Mouse (Mus musculus) testis, adult 2 months (tissue): ENCODE results near the gene Clptm1.

Source experiments
- CTCF ChIP-seq: fragments of 200-500 bp; IDR thresholded peaks from 2 replicates; pipeline ENCODE4 v1.5.1; 2012; ENCODE audit warnings: low read depth, mild to moderate bottlenecking, inconsistent platforms, low read length, moderate library complexity; ENCODE audit not compliant: control insufficient read depth, insufficient read depth, insufficient replicate concordance
- POLR2A ChIP-seq: fragments of 200-500 bp; IDR thresholded peaks from 2 replicates; pipeline ENCODE4 v1.6.1; 2012; ENCODE audit warnings: low read depth, mild to moderate bottlenecking, inconsistent platforms, low read length, moderate library complexity; ENCODE audit not compliant: control insufficient read depth

DNA sequence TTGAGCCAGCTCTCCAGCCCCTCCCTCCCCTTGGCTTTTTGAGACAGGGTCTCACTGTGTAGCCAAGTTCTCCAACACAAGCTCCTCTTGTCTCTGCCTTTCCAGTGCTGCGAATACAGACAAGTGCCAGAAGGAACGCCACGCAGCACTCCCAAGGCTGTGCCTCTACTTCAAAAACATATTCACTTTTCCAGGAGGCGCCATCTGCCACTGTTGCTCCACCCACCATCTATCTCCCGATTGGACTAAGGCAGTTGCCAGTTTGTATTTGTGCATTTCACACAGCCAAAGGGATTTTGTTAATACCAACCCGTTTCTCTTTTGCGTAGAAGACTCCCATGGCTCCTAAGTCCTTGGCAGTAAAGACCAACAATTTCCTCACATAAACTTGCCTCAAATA, 44.0 kb downstream of the Clptm1 start:
- TF ChIP-seq CTCF (no peak), POLR2A (no peak)
